Mouse (Mus musculus): Measurements from ENCODE around the gene Fam185a.

DNA sequence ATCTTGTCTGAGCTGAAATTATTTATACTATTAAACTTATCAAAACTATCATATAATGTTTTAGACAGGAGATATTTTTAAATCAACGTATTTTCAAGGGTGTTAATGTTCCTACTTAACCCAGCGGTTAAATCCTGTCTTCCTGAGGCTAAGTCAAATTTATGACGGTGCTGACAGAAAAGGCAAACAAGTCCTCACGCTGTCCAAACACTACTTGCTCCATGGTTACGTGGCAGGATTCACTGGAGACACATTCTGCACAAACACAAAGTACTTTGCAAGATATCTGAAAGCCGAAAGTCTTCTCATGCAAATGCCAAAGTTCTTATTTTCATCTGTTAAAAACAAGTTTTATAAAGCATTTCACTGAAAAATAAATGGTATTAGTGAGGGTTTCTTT lies 42.8 kb upstream of the Fam185a start:
- TF ChIP-seq POLR2A (IDR thresholded peaks at IDR 0.05; ENCODE audit: low read depth, low read length) (no peak), CTCF (conservative IDR thresholded peaks at IDR 0.05; ENCODE audit: insufficient read depth, insufficient read length, low read depth, low read length) (no peak)
